Mouse (Mus musculus) left cerebral cortex, postnatal 14 days (tissue): Measurements from ENCODE around the gene Foxp2. TPM values are rescaled to one million over a fixed set of nuclear protein-coding genes. Genes with fewer than 3 reads are reported as not detected.
A peak's percentile ranks its signal among the peaks of the same experiment; 100 is the strongest.

Source experiments
- DNase-seq, 2 experiments: peaks; one replicate each; pipeline ENCODE4 v3.0.0; 2021 to 2022; ENCODE audit warnings: low spot score in 2 of 2, mixed read lengths in 1 of 2
- intact Hi-C: fragments of 180-260 bp; cut with DNase I; formaldehyde crosslinking; loops from one replicate; pipeline ENCODE4 v1.15.1; 2025
- long read RNA-seq, 2 experiments: library from polyadenylated mRNA; stranded (forward); transcript quantifications; one replicate each; pipeline ENCODE4 v2.0.0; 2021
- total RNA-seq, 2 experiments: library from RNA; stranded (reverse); gene quantifications; 2 replicates each; pipeline ENCODE4 v1.2.3; 2021

The Foxp2 gene
- total RNA-seq, result 10 to 100 TPM in 1 of 2 experiments, 1 to 10 TPM in 1; 7.2 to 12.0 TPM
- long read RNA-seq, experiment 1, partial matches to known transcripts, result 3 of 3 reads
- long read RNA-seq, experiment 1, other reads (novel, unspliced or antisense), result 0 of 3 reads
- long read RNA-seq, experiment 2, result 0 reads

GRCm38 (mm10) chr6:14901183-14901970, at the start of gene Foxp2:
Foxp2 (plus strand) TSS chr6:14901349.
- intact Hi-C loops, result loop anchor here (5.0 to 10.0 kb wide), 3 partner anchors 893 to 1896 kb away; no protein-coding TSS in a partner anchor
- DNase-seq, result peak; percentile 50 to 69

- intact Hi-C loops, result no loop called here
- DNase-seq, result no peak
These were observed 15.9 kb upstream of the Foxp2 start for GRCm38 (mm10) chr6:14885199-14885598.

GRCm38 (mm10) chr6:14897028-14897427, 4.1 kb upstream of the Foxp2 start:
- intact Hi-C loops, result loop anchor here (5.0 to 10.0 kb wide), 3 partner anchors 290 to 1328 kb away; no protein-coding TSS in a partner anchor
- peak in 1 of 2 experiments; percentile 11 for DNase-seq

- intact Hi-C loops, result loop anchor here (5.0 to 10.0 kb wide), 3 partner anchors 289 to 1327 kb away; no protein-coding TSS in a partner anchor
- DNase-seq, result no peak
These were observed 2.9 kb upstream of the Foxp2 start for GRCm38 (mm10) chr6:14898096-14898855.

GRCm38 (mm10) chr6:14899021-14899610, 2.0 kb upstream of the Foxp2 start:
- no peak for DNase-seq
- intact Hi-C loops, result loop anchor here (5.0 to 10.0 kb wide), 3 partner anchors 288 to 1326 kb away; no protein-coding TSS in a partner anchor

GRCm38 (mm10) chr6:14899936-14900578, 1.1 kb upstream of the Foxp2 start:
- peak in 1 of 2 experiments; percentile 14 for DNase-seq
- intact Hi-C loops, result loop anchor here (5.0 to 10.0 kb wide), 6 partner anchors 287 to 1897 kb away; no protein-coding TSS in a partner anchor

- DNase-seq, result peak; percentile 70
These were observed 549 bp upstream of the Foxp2 start for GRCm38 (mm10) chr6:14900579-14901021.

GRCm38 (mm10) chr6:14901971-14902670, 972 bp downstream of the Foxp2 start:
- DNase-seq, result no peak

More at GRCm38 (mm10) chr6:14900579-14901021, 549 bp upstream of the Foxp2 start:
- intact Hi-C loops, result loop anchor here (5.0 to 10.0 kb wide), 3 partner anchors 894 to 1897 kb away; no protein-coding TSS in a partner anchor

GRCm38 (mm10) chr6:14903271-14903965, 2.3 kb downstream of the Foxp2 start:
- DNase-seq, result no peak
- intact Hi-C loops, result loop anchor here (5.0 to 10.0 kb wide), 3 partner anchors 891 to 1894 kb away; no protein-coding TSS in a partner anchor

More at GRCm38 (mm10) chr6:14901971-14902670, 972 bp downstream of the Foxp2 start:
- intact Hi-C loops, result loop anchor here (5.0 to 10.0 kb wide), 3 partner anchors 893 to 1895 kb away; no protein-coding TSS in a partner anchor

GRCm38 (mm10) chr6:14915066-14915465, 13.9 kb downstream of the Foxp2 start:
- no peak for DNase-seq
- intact Hi-C loops, result no loop called here

- no peak for DNase-seq
- intact Hi-C loops, result no loop called here
These were observed 21.6 kb downstream of the Foxp2 start for GRCm38 (mm10) chr6:14922704-14923103.

GRCm38 (mm10) chr6:14924976-14925489, 23.9 kb downstream of the Foxp2 start:
- peak in 1 of 2 experiments; percentile 27 for DNase-seq
- intact Hi-C loops, result no loop called here

- intact Hi-C loops, result no loop called here
- DNase-seq, result peak; percentile 11 to 19
These were observed 49.9 kb downstream of the Foxp2 start for GRCm38 (mm10) chr6:14951060-14951459.

GRCm38 (mm10) chr6:14952731-14953130, 51.6 kb downstream of the Foxp2 start:
- no peak for DNase-seq
- intact Hi-C loops, result no loop called here

- intact Hi-C loops, result no loop called here
- no peak for DNase-seq
These were observed 75.9 kb downstream of the Foxp2 start for GRCm38 (mm10) chr6:14977042-14977441.

- DNase-seq, result no peak
- intact Hi-C loops, result no loop called here
These were observed 77.1 kb downstream of the Foxp2 start for GRCm38 (mm10) chr6:14978201-14978600.

- no peak for DNase-seq
- intact Hi-C loops, result no loop called here
These were observed 107.0 kb downstream of the Foxp2 start for GRCm38 (mm10) chr6:15008113-15008512.
